Mouse (Mus musculus) thymus, adult 2 months (tissue): ENCODE data around the gene Gm20721. TPM values are rescaled to one million over a fixed set of nuclear protein-coding genes. Genes with fewer than 3 reads are reported as not detected.

Experiments used
- DNase-seq: peaks from one replicate; pipeline ENCODE4 v3.0.0; 2021
- H3K27ac ChIP-seq: fragments of 200-500 bp; 2 replicates; pipeline ENCODE4 v1.5.1; 2012; ENCODE audit warnings: low read length, control low read depth; ENCODE audit not compliant: control insufficient read depth, insufficient read depth
- H3K27me3 ChIP-seq: fragments of 200-500 bp; 2 replicates; pipeline ENCODE4 v1.6.1; 2012; ENCODE audit warnings: mild to moderate bottlenecking, low read length, moderate library complexity, mixed read lengths; ENCODE audit not compliant: control insufficient read depth, insufficient read depth
- H3K36me3 ChIP-seq: fragments of 200-500 bp; 2 replicates; pipeline ENCODE4 v1.6.1; 2012; ENCODE audit warnings: mild to moderate bottlenecking, low read length, moderate library complexity; ENCODE audit not compliant: control insufficient read depth, insufficient read depth
- H3K4me1 ChIP-seq: fragments of 200-500 bp; replicated peaks from 2 replicates; pipeline ENCODE4 v1.6.1; 2012; ENCODE audit warnings: low read length; ENCODE audit not compliant: control insufficient read depth, insufficient read depth
- H3K4me3 ChIP-seq: fragments of 200-500 bp; 2 replicates; pipeline ENCODE4 v1.5.1; 2012; ENCODE audit warnings: mild to moderate bottlenecking, low read length, control low read depth, moderate library complexity; ENCODE audit not compliant: control insufficient read depth, insufficient read depth
- CTCF ChIP-seq: fragments of 200-500 bp; IDR thresholded peaks from 2 replicates; pipeline ENCODE4 v1.5.1; 2012; ENCODE audit warnings: mild to moderate bottlenecking, control low read depth, low read length, moderate library complexity, borderline replicate concordance; ENCODE audit not compliant: control insufficient read depth, poor library complexity, insufficient read depth; ENCODE audit errors: extremely low read depth
- POLR2A ChIP-seq: fragments of 200-500 bp; IDR thresholded peaks from 2 replicates; pipeline ENCODE4 v1.6.1; 2012; ENCODE audit warnings: mild to moderate bottlenecking, low read length, control low read depth, moderate library complexity; ENCODE audit not compliant: control insufficient read depth, poor library complexity, insufficient read depth; ENCODE audit errors: extremely low read depth
- WGBS: fragments of 180-500 bp; shearing (Covaris S2); methylation state at CpG from one replicate; pipeline ENCODE4 v1.1.7; 2018; 5-methylcytosine and 5-hydroxymethylcytosine counted together
- polyA plus RNA-seq: library from polyadenylated mRNA; depleted of rRNA; stranded (reverse); fragments of >200 nt; gene quantifications from 2 replicates; pipeline ENCODE4 v1.2.3, GENCODE M21; 2012; rRNA removed

Gm20721 gene
- polyA plus RNA-seq, result 0.07 and 0.14 TPM in 2 replicates

DNA sequence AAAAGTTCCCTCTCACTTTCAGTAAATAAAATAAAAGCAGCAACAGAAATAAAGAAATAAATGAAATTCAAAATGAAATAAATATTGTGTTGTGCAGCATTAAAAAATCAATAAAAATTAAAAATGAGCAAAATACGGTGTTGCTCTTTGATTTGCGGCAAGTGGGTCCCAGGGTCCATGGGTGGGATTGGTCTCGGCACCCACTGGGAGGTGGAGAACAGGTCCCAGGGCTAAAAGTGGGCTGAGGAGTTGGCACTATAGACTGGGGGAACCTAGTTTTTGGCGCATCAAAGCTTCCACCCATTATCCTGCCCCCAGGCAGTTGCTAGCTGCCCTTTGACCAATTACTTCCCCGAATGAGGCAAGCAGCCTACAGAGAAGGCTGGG is at the start of gene Gm20721:
TSS of gene Gm20721 (minus strand) at position 101 of the 387 bp plus-strand sequence.
- TF ChIP-seq POLR2A (no peak), CTCF (no peak)
- no peaks in the 10 kb centered on the region for H3K27me3 ChIP-seq
- H3K4me3 ChIP-seq, result no peak within 1 kb of the TSS
- WGBS, result 98% methylated on average over 5 of the region's 5 CpGs
- H3K4me1 ChIP-seq, result peaks cover 13% of the 10 kb centered on the region
- peaks cover 35% of the 10 kb centered on the region for H3K36me3 ChIP-seq
- DNase-seq, result no peak
- H3K27ac ChIP-seq, result no peak within 1 kb of the TSS

DNA sequence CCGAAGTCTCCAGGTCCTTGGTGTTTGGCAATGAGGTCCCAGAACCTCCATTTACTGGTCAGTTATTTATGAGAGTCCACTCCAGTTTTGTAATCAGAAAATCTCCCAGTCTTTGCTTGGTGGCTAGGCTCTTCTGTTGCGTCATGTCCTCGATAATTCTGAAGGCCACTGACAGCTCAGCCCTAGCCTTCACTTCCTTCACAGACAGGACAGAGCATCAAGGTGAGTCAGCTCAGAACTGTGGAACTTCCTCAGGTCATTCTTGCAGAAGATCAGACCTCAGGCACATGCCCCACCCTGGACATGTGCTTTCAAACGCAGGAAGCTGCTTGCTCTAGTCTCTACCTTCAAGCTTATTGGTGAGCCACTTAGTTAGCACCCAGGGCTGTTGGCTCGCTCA is 46.9 kb upstream of the Gm20721 start:
- Histone ChIP-seq H3K4me1 (no peaks in the 10 kb centered on the region), H3K36me3 (no peaks in the 10 kb centered on the region), H3K4me3 (no peak overlapping the region), H3K27ac (no peak overlapping the region), H3K27me3 (no peaks in the 10 kb centered on the region)
- DNase-seq, result no peak
- TF ChIP-seq CTCF (no peak), POLR2A (no peak; the same call in 1 of the 2 replicates)
- WGBS, result 80% methylated on average over 5 of the region's 5 CpGs

- Histone ChIP-seq H3K4me1 (no peaks in the 10 kb centered on the region), H3K27ac (no peak overlapping the region), H3K27me3 (no peaks in the 10 kb centered on the region), H3K4me3 (no peak overlapping the region), H3K36me3 (no peaks in the 10 kb centered on the region)
- DNase-seq, result no peak
- WGBS, result 85% methylated on average over 9 of the region's 9 CpGs
- TF ChIP-seq CTCF (no peak), POLR2A (no peak)
Measured at GRCm38 (mm10) chr2:174392554-174392953, 46.0 kb upstream of the Gm20721 start.

DNA sequence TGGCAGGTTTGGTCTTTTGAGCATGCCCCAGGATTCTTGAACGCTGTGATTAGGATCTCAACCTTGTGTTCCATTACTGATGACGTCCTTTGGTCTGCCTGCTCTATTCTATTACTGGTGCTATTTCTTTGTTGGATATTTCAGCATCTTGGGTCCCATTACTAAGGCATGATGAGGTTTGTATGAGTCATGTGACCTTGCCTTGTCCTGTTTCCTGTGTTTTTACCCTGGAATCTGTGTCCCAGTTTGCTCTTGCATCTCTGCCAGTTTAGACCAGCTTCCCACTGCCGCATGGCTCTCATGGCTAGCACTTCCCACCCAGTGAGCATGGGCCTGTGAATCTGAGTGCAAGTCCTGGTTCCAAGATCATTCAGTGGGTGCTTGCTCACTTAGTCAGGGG is 45.4 kb upstream of the Gm20721 start:
- 97% methylated on average over 3 of the region's 3 CpGs for WGBS
- no peak overlapping the region for H3K4me3 ChIP-seq
- no peak for DNase-seq
- no peaks in the 10 kb centered on the region for H3K27me3 ChIP-seq
- no peaks in the 10 kb centered on the region for H3K36me3 ChIP-seq
- TF ChIP-seq POLR2A, result no peak
- no peak for TF ChIP-seq CTCF
- H3K4me1 ChIP-seq, result no peaks in the 10 kb centered on the region
- H3K27ac ChIP-seq, result no peak overlapping the region

- Histone ChIP-seq H3K36me3 (no peaks in the 10 kb centered on the region), H3K27ac (no peak overlapping the region), H3K27me3 (no peaks in the 10 kb centered on the region), H3K4me1 (no peaks in the 10 kb centered on the region), H3K4me3 (no peak overlapping the region)
- WGBS, result 93% methylated on average over 9 of the region's 9 CpGs
- no peak for DNase-seq
- TF ChIP-seq CTCF (no peak), POLR2A (no peak)
Measured at GRCm38 (mm10) chr2:174381021-174381420, 34.5 kb upstream of the Gm20721 start.

DNA sequence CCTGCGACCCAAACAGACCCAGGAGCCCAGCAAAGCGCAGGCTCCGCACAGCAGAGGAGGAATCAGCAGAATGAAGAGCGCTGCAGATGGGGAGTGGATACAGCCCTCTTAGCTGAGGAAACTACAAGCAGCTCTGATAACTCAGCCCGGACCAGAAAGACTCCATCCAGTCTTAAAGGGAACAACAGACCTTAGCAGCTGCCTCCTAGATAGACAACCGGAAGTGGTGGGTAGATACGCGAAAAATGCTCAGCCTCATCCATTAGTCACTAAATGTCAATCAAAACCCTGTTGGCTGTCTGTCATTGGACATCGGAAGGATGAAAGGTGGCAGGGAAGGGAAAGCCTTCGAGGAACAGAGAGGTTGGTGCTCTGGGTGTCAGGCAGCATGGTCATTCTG is 20.1 kb upstream of the Gm20721 start:
- TF ChIP-seq CTCF, result no peak
- no peak for TF ChIP-seq POLR2A
- Histone ChIP-seq H3K4me1 (no peaks in the 10 kb centered on the region), H3K27ac (no peak overlapping the region), H3K4me3 (no peak overlapping the region), H3K36me3 (no peaks in the 10 kb centered on the region), H3K27me3 (no peaks in the 10 kb centered on the region)
- no peak for DNase-seq
- 84% methylated on average over 10 of the region's 10 CpGs for WGBS

DNA sequence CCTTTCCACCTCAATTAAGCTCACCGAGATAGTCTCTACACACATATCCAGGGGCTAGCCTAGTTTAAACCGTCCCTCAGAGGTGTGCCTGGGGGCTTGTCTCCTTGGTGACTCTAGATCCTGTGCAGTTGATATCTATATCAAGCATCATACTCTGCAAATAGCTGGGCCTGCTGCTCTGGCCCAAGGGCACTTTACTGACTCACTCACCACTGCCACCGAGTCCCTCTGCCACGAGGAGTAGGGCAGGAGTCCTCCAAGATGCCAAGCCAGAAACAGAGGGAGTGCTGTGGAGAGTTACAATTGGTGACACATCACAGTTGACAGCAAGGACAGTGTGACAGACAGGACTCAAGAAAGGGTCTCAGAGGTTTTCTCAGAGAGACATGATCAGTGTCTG is 13.1 kb upstream of the Gm20721 start:
- H3K36me3 ChIP-seq, result no peaks in the 10 kb centered on the region
- no peaks in the 10 kb centered on the region for H3K27me3 ChIP-seq
- peaks cover 5% of the 10 kb centered on the region for H3K4me1 ChIP-seq
- H3K4me3 ChIP-seq, result no peak overlapping the region
- DNase-seq, result no peak
- WGBS, result 90% methylated on average over 4 of the region's 4 CpGs
- H3K27ac ChIP-seq, result no peak overlapping the region
- TF ChIP-seq CTCF, result no peak
- no peak for TF ChIP-seq POLR2A
